Mouse (Mus musculus) ES-Bruce4 (cell line): ENCODE measurements around the gene Aoc3.

Source experiments
- EP300 ChIP-seq: IDR thresholded peaks from 2 replicates; pipeline ENCODE4 v1.6.1; 2011; ENCODE audit warnings: low read depth, low read length; ENCODE audit not compliant: insufficient read depth
- POLR2A ChIP-seq: IDR thresholded peaks from one replicate; pipeline ENCODE4 v1.8.1; 2011; ENCODE audit warnings: low read length; ENCODE audit not compliant: insufficient read depth

GRCm38 (mm10) chr11:101315082-101315650, 15.2 kb upstream of the Aoc3 start:
- no peak for TF ChIP-seq EP300
- no peak for TF ChIP-seq POLR2A
